Mouse (Mus musculus): ENCODE measurements around the gene Thsd4.

- TF ChIP-seq CTCF (IDR thresholded peaks at IDR 0.05) (peak; percentile 81), EP300 (IDR thresholded peaks at IDR 0.05) (no peak)
These were observed 532.0 kb downstream of the Thsd4 start for GRCm38 (mm10) chr9:59989864-59990263.
